Mouse (Mus musculus): Measurements from ENCODE around the gene Jkamp.

DNA sequence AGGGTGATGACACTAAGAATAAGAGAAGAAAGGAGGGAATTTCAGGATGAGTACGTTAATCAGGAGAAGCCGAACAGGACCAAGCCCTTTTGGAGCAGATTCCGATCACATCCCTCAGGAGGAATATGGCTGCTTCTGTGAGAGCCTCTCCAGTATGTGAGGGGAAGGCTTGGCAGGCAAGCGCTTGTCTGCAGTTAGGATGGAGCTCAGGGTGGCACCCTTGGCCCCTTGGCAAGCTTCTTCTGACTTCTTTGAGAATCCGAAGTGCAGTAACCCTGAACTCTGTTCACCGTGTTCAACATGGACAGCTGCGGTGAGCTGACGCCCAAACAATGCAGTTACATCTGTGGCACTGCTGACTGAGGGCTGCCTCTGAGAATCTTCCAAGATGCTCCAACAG lies 11.6 kb downstream of the Jkamp start:
- TF ChIP-seq HCFC1 (IDR thresholded peaks at IDR 0.05; ENCODE audit: borderline replicate concordance, insufficient read depth, low read length) = no peak
- TF ChIP-seq ZC3H11A (IDR thresholded peaks at IDR 0.05; ENCODE audit: borderline replicate concordance, low read depth, low read length) = no peak
